Mouse (Mus musculus): ENCODE measurements around the gene Tbxas1. TPM values are rescaled to one million over a fixed set of nuclear protein-coding genes. Genes with fewer than 3 reads are reported as not detected.

Gene Tbxas1
- total RNA-seq, 4 experiments from 2014 or later: 0.87 to 3.9 (median 1.6) TPM

- no peak for DNase-seq (ENCODE audit: low spot score)
Measured at GRCm38 (mm10) chr6:38995774-38996173, 120.6 kb downstream of the Tbxas1 start.

- DNase-seq (ENCODE audit: low spot score): no peak
Measured at GRCm38 (mm10) chr6:38997838-38998237, 122.6 kb downstream of the Tbxas1 start.

- DNase-seq (ENCODE audit: low spot score): no peak
Measured at GRCm38 (mm10) chr6:39003126-39003525, 127.9 kb downstream of the Tbxas1 start.

- DNase-seq (ENCODE audit: low spot score): no peak
Measured at GRCm38 (mm10) chr6:39004003-39004473, 128.8 kb downstream of the Tbxas1 start.

- no peak for DNase-seq (ENCODE audit: low spot score)
Measured at GRCm38 (mm10) chr6:39005267-39005944, 130.2 kb downstream of the Tbxas1 start.

GRCm38 (mm10) chr6:39005945-39006572, 130.9 kb downstream of the Tbxas1 start:
- no peak for DNase-seq (ENCODE audit: low spot score)

- no peak for DNase-seq (ENCODE audit: low spot score)
Measured at GRCm38 (mm10) chr6:39007223-39007622, 132.0 kb downstream of the Tbxas1 start.

GRCm38 (mm10) chr6:39008116-39008515, 132.9 kb downstream of the Tbxas1 start:
- no peak for DNase-seq (ENCODE audit: low spot score)

GRCm38 (mm10) chr6:39013034-39013832, 138.0 kb downstream of the Tbxas1 start:
- DNase-seq (ENCODE audit: low spot score): no peak

- no peak for DNase-seq (ENCODE audit: low spot score)
Measured at GRCm38 (mm10) chr6:39017942-39018341, 142.7 kb downstream of the Tbxas1 start.

GRCm38 (mm10) chr6:39018805-39019204, 143.6 kb downstream of the Tbxas1 start:
- DNase-seq (ENCODE audit: low spot score): no peak

- DNase-seq (ENCODE audit: low spot score): no peak
Measured at GRCm38 (mm10) chr6:39019219-39019618, 144.0 kb downstream of the Tbxas1 start.

GRCm38 (mm10) chr6:39021909-39022308, 146.7 kb downstream of the Tbxas1 start:
- no peak for DNase-seq (ENCODE audit: low spot score)

- DNase-seq (ENCODE audit: low spot score): no peak
Measured at GRCm38 (mm10) chr6:39022461-39023181, 147.4 kb downstream of the Tbxas1 start.

- no peak for DNase-seq (ENCODE audit: low spot score)
Measured at GRCm38 (mm10) chr6:39024631-39025030, 149.4 kb downstream of the Tbxas1 start.

GRCm38 (mm10) chr6:39025038-39025437, 149.8 kb downstream of the Tbxas1 start:
- DNase-seq (ENCODE audit: low spot score): no peak

- DNase-seq (ENCODE audit: low spot score): no peak
Measured at GRCm38 (mm10) chr6:39030714-39031113, 155.5 kb downstream of the Tbxas1 start.

- DNase-seq (ENCODE audit: low spot score): no peak
Measured at GRCm38 (mm10) chr6:39033676-39034075, 158.5 kb downstream of the Tbxas1 start.

GRCm38 (mm10) chr6:39035039-39035438, 159.8 kb downstream of the Tbxas1 start:
- no peak for DNase-seq (ENCODE audit: low spot score)

- no peak for DNase-seq (ENCODE audit: low spot score)
Measured at GRCm38 (mm10) chr6:39036204-39036603, 161.0 kb downstream of the Tbxas1 start.

GRCm38 (mm10) chr6:39040451-39040850, 165.2 kb downstream of the Tbxas1 start:
- no peak for DNase-seq (ENCODE audit: low spot score)

- no peak for DNase-seq (ENCODE audit: low spot score)
Measured at GRCm38 (mm10) chr6:39049141-39049540, 173.9 kb downstream of the Tbxas1 start.
